Mouse (Mus musculus): ENCODE measurements around the gene Pcsk5. TPM values are rescaled to one million over a fixed set of nuclear protein-coding genes. Genes with fewer than 3 reads are reported as not detected.

Gene Pcsk5
- polyA plus RNA-seq, 1 experiment from 2014 or later: 19.9 TPM

DNA sequence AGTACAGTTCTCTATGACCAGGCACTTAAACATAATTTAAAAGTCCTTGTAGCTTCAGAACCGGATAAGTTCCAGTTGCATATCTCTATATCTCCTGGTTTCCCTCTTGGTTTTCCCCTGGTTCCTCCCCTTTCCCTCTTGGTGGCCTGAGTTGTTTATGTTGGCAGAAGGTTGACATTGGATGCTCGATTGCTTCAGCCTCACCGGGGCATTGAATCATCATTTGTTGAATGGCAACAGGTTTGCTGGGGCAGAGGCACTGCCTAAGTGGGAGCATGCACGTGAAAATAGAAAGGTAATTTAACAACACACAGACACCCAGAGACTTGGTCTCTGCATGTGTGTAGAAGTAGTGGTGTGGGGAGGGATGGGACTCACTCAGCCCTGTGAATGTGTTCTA lies 436.9 kb downstream of the Pcsk5 start:
- Histone ChIP-seq H3K27ac (no peak overlapping the region), H3K36me3 (peaks cover 36% of the 10 kb centered on the region), H3K4me3 (no peak overlapping the region), H3K9ac (no peak overlapping the region), H3K4me2 (no peak overlapping the region), H3K9me3 (no peaks in the 10 kb centered on the region), H3K27me3 (no peaks in the 10 kb centered on the region), H3K4me1 (no peaks in the 10 kb centered on the region)
- no peak for ATAC-seq (ENCODE audit: insufficient number of reproducible peaks, low FRiP score, low TSS enrichment, low read depth)
- WGBS: 82% methylated on average over 4 of the region's 4 CpGs

DNA sequence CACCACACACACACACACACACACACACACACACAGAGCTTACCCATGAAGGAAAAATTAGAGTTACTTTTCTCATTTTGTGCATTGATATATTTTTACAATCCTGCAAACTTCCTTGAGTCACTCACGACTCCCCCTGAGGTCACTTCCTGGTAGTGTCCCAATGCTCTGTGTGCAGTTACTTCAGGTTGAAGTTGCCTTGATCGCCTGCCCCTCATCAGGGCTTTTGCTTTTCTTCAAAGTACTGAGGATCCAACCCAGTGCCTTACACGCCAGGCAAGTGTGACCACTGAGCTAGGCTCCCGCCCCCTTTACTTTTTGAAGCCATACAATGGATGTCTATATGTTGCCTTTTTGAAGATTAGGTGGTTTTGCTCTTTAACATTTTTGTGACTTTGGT lies 437.5 kb downstream of the Pcsk5 start:
- Histone ChIP-seq H3K9me3 (no peaks in the 10 kb centered on the region), H3K4me2 (no peak overlapping the region), H3K9ac (no peak overlapping the region), H3K27ac (no peak overlapping the region), H3K4me1 (0 out of 2 replicates have a peak, but pooled peaks cover 3% of the 10 kb centered on the region), H3K4me3 (no peak overlapping the region), H3K36me3 (peaks cover 36% of the 10 kb centered on the region), H3K27me3 (no peaks in the 10 kb centered on the region)
- ATAC-seq (ENCODE audit: insufficient number of reproducible peaks, low FRiP score, low TSS enrichment, low read depth): no peak
- WGBS: 92% methylated on average over 4 of the region's 4 CpGs

DNA sequence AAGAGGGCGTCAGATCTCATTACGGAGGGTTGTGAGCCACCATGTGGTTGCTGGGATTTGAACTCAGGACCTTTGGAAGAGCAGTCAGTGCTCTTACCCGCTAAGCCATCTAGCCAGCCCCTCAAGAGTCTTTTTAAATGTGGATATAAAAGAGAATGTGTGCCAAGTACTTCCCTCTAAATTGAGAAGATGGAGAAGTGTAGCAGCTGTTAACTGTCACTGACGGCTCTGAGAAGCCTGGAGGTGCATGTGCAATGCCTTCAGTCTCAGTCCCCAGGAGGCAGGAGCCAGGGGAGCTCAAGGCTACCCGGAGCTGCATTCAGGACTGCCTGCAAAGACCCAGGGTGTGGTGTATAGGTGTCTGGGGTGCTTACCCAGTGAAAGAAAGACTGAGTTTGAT lies 439.5 kb downstream of the Pcsk5 start:
- Histone ChIP-seq H3K4me3 (no peak overlapping the region), H3K36me3 (peaks cover 36% of the 10 kb centered on the region), H3K9ac (no peak overlapping the region), H3K27me3 (no peaks in the 10 kb centered on the region), H3K4me2 (no peak overlapping the region), H3K4me1 (peaks cover 3% of the 10 kb centered on the region; the same call in 1 of the 2 replicates), H3K9me3 (no peaks in the 10 kb centered on the region), H3K27ac (no peak overlapping the region)
- no peak for ATAC-seq (ENCODE audit: insufficient number of reproducible peaks, low FRiP score, low TSS enrichment, low read depth)
- 80% methylated on average over 5 of the region's 5 CpGs for WGBS

DNA sequence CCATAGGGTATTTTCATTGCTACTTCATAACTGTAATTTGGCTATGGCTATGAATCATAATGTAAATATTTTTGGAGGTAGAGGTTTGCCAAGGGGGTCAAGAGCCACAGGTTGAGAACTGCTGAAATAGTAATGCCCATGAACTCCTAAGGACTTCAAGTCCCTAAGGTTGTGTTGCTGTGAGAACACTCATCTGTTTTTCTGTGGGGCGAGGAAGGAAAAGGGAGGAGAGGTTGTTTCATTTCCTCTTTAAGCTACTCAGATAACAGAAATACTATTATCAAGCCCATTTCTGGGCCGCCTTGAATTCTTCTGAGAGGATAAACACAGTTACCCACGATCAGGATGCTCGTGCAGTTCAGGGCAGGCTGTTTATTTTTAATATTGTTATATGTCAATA lies 440.6 kb downstream of the Pcsk5 start:
- no peak overlapping the region for H3K4me3 ChIP-seq
- H3K4me1 ChIP-seq: peaks cover 3% of the 10 kb centered on the region; the same call in 1 of the 2 replicates
- peaks cover 36% of the 10 kb centered on the region for H3K36me3 ChIP-seq
- H3K27ac ChIP-seq: no peak overlapping the region
- no peak overlapping the region for H3K4me2 ChIP-seq
- 86% methylated on average over 4 of the region's 4 CpGs for WGBS
- no peak overlapping the region for H3K9ac ChIP-seq
- H3K27me3 ChIP-seq: no peaks in the 10 kb centered on the region
- no peaks in the 10 kb centered on the region for H3K9me3 ChIP-seq
- no peak for ATAC-seq (ENCODE audit: insufficient number of reproducible peaks, low FRiP score, low TSS enrichment, low read depth)

DNA sequence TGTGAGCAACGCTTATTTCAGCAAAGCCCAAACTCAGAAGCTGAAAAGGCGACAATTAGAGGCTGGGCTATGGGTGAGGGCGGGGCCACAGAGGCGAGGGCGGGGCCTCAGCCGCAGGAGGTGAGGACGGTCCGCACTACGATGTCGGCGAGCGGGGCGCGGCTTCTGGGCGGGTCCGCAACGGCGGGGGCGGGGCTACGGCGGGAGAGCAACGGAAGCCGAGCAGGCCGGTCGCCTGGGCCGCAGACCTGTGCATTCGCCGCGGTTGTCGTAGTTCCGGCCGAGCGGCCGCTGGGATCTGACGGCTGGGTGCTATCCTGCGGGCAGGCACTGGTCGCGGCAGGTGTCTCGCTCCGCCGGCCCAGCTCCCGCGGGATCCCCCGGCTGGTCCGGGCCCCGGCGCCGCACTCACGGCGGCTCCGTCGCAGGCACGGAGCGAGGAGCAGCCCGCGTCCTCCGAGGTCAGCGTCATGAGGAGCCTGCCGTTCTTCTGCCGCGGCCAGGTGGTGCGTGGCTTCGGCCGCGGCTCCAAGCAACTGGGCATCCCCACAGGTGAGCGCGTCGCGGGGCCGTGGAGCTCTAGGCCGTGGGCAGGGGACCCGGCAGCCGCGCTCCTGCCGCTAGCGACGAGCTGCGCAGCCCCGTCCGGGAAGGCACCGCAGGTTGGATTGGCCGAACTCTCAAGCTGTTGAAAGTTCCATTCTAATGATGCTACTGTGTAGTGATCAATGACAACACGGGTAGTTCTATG lies 443.4 kb downstream of the Pcsk5 start, which contains the start of gene Rfk:
Gene Rfk (plus strand): TSS at position 203 of the 751 bp plus-strand sequence.
- Histone ChIP-seq H3K27ac (peak within 1 kb of the TSS; percentile 65), H3K36me3 (peaks cover 23% of the 10 kb centered on the region), H3K9ac (peak within 1 kb of the TSS; percentile 87), H3K27me3 (no peaks in the 10 kb centered on the region), H3K4me3 (peak within 1 kb of the TSS; percentile 90), H3K9me3 (no peaks in the 10 kb centered on the region), H3K4me1 (peaks cover 3% of the 10 kb centered on the region; the same call in 1 of the 2 replicates), H3K4me2 (peak within 1 kb of the TSS; percentile 55)
- peak; percentile 93 for ATAC-seq (ENCODE audit: insufficient number of reproducible peaks, low FRiP score, low TSS enrichment, low read depth)
- WGBS: under 1% methylated on average over 83 of the region's 83 CpGs

DNA sequence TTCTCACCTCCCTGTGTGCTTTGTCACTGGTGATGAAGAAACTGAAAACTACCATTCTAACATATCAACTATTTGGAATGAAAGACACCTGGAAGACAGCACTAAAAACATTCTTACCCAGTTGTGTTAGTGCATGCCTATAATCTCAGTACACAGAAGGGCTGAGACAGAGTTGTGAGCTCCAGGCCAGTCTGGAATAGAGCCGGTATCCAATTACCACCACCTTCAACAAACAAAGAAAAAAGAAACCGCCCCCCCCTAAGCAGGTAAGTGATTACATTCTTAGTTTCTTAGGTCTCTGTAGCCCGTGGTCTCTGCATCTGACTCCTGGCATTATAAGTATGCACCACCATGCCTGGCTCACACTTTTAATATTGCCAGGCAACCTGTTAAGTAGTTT lies 444.6 kb downstream of the Pcsk5 start:
- Histone ChIP-seq H3K9ac (no peak overlapping the region), H3K27ac (no peak overlapping the region), H3K36me3 (peaks cover 13% of the 10 kb centered on the region), H3K4me3 (0 out of 2 replicates have a peak overlapping the region, but pooled peaks have one; percentile 90), H3K27me3 (no peaks in the 10 kb centered on the region), H3K4me2 (peak overlapping the region; percentile 55), H3K4me1 (peaks cover 3% of the 10 kb centered on the region; the same call in 1 of the 2 replicates), H3K9me3 (no peaks in the 10 kb centered on the region)
- WGBS: 7% methylated on average over 3 of the region's 3 CpGs
- no peak for ATAC-seq (ENCODE audit: insufficient number of reproducible peaks, low FRiP score, low TSS enrichment, low read depth)

DNA sequence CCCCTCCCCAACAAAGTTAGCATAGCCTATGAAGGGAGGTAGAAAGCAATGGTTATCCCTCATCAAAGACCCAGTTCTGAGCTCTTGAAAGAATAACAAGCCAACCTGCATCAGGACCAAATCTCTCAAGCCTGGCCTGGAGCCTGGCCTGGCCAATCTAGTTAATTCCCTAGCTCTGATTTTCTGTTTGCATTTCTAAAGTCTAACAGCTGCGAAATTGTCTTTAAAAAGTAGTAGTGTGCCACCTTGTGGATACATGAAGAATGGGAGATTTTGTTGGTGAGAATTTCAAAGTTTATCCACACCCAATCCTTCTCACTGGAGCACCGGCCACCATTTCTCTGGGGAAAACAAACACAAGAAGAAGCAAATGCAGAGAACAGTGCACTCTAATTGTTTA lies 449.0 kb downstream of the Pcsk5 start:
- Histone ChIP-seq H3K27me3 (no peaks in the 10 kb centered on the region), H3K9me3 (no peaks in the 10 kb centered on the region), H3K4me3 (no peak overlapping the region), H3K4me1 (no peaks in the 10 kb centered on the region), H3K9ac (no peak overlapping the region), H3K4me2 (no peak overlapping the region), H3K36me3 (no peaks in the 10 kb centered on the region), H3K27ac (no peak overlapping the region)
- 15% methylated on average over 2 of the region's 2 CpGs for WGBS
- ATAC-seq (ENCODE audit: insufficient number of reproducible peaks, low FRiP score, low TSS enrichment, low read depth): no peak

DNA sequence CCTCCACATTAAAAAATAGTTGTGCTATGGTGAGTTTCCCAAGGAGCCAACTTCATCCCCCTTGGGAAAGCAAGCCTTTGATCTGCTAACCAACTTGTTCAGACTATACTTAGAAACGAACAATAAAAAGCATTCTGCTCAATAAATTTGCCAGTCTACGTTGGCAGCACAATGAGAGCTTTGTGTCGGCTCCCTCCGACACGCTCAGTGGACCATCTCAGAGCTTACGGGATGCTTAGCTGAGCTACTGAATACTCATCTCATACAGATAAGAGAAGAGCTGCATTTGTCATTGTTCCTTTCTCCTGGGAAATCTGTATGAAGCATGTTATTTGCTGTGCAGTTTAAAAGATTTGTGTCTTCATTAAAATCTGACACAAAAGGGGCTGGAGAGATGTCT lies 451.0 kb downstream of the Pcsk5 start:
- Histone ChIP-seq H3K4me1 (no peaks in the 10 kb centered on the region), H3K4me2 (no peak overlapping the region), H3K4me3 (no peak overlapping the region), H3K9me3 (no peaks in the 10 kb centered on the region), H3K27me3 (no peaks in the 10 kb centered on the region), H3K27ac (no peak overlapping the region), H3K36me3 (no peaks in the 10 kb centered on the region), H3K9ac (no peak overlapping the region)
- 57% methylated on average over 6 of the region's 6 CpGs for WGBS
- ATAC-seq (ENCODE audit: insufficient number of reproducible peaks, low FRiP score, low TSS enrichment, low read depth): no peak

DNA sequence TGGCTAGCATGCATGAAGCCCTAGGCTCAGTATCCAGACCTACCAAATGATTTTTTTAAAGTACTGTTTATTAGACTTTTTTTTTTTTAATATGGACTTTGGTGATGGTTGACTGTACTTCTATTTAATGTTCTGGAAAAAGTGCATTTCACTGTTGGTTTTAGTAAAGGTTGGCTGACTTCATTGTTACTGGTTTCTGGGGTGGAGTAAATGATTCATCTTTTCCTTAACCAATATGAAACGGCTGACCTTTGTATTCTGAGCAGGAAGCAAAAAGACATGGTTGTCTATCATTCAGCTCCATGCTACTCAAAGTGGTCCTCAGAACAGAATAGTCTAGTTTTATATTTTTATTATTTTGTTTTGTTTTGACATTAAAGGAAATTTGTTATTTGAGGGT lies 452.0 kb downstream of the Pcsk5 start:
- Histone ChIP-seq H3K4me3 (no peak overlapping the region), H3K4me2 (no peak overlapping the region), H3K36me3 (no peaks in the 10 kb centered on the region), H3K4me1 (no peaks in the 10 kb centered on the region), H3K27ac (no peak overlapping the region), H3K27me3 (no peaks in the 10 kb centered on the region), H3K9ac (no peak overlapping the region), H3K9me3 (no peaks in the 10 kb centered on the region)
- no peak for ATAC-seq (ENCODE audit: insufficient number of reproducible peaks, low FRiP score, low TSS enrichment, low read depth)
- 63% methylated on average over 1 of the region's 1 CpGs for WGBS

DNA sequence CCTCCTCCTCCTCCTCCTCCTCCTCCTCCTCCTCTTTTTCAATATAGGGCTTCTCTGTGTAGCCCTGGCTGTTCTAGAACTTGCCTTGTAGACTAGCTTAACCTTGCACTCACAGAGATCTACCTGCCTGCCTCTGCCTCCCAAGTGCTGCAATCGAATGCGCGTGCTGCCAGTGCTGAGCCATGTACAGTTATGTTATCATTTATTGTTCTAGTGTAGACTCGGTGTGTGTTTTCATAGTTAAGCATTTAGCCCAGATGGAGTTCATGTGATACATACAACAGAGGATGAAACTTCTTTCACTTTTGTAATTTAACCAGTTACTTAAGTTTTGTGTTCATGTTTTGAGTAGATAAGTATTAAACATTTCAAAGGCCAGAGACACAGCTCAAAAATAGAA lies 452.4 kb downstream of the Pcsk5 start:
- Histone ChIP-seq H3K9me3 (no peaks in the 10 kb centered on the region), H3K27ac (no peak overlapping the region), H3K4me1 (no peaks in the 10 kb centered on the region), H3K4me3 (no peak overlapping the region), H3K9ac (no peak overlapping the region), H3K4me2 (no peak overlapping the region), H3K27me3 (no peaks in the 10 kb centered on the region), H3K36me3 (no peaks in the 10 kb centered on the region)
- ATAC-seq (ENCODE audit: insufficient number of reproducible peaks, low FRiP score, low TSS enrichment, low read depth): no peak
- WGBS: 98% methylated on average over 4 of the region's 4 CpGs

DNA sequence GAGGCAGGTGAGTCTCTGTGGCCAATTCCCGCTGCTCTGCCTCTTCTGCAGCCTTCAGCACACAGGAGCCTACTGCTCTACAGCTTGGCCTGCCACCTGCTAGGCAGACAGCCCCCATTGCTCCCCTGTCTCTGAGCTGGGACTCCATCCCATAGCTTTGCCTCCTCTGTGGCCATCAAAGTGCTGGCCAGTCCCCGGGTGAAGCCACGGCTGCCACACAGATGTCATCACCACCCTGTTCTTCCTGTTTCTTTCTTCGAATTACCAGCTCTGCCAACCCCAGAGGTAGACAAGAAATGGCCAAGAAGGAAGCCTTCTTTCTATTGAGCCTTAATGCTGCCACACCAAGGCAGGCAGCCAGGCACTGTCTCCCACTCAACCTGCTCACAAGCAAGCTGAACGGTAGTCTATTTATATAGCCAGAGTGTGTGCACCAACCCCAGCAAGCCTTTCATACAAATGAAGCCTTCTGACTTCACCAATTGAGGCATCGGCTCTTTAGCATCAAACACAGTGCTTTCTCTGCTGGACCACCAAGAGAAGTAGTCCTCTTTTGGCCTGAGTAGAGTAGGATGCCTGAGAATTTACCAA lies 454.5 kb downstream of the Pcsk5 start:
- Histone ChIP-seq H3K4me2 (no peak overlapping the region), H3K27ac (no peak overlapping the region), H3K4me1 (no peaks in the 10 kb centered on the region), H3K36me3 (no peaks in the 10 kb centered on the region), H3K27me3 (no peaks in the 10 kb centered on the region), H3K9me3 (no peaks in the 10 kb centered on the region), H3K9ac (no peak overlapping the region), H3K4me3 (no peak overlapping the region)
- 84% methylated on average over 6 of the region's 6 CpGs for WGBS
- no peak for ATAC-seq (ENCODE audit: insufficient number of reproducible peaks, low FRiP score, low TSS enrichment, low read depth)
